Mouse (Mus musculus): ENCODE data around the gene Cblb. TPM values are rescaled to one million over a fixed set of nuclear protein-coding genes. Genes with fewer than 3 reads are reported as not detected.

Gene Cblb
- polyA plus RNA-seq, 1 experiment from 2014 or later, result 1.8 TPM

- H3K27me3 ChIP-seq, result no peaks in the 10 kb centered on the region
- no peak overlapping the region for H3K4me3 ChIP-seq (replicated peaks)
- H3K36me3 ChIP-seq (replicated peaks), result no peaks in the 10 kb centered on the region
- H3K4me2 ChIP-seq, result no peak overlapping the region
- no peak overlapping the region for H3K27ac ChIP-seq (replicated peaks)
- no peak overlapping the region for H3K9ac ChIP-seq
- ATAC-seq (ENCODE audit: insufficient read depth), result no peak
- no peaks in the 10 kb centered on the region for H3K9me3 ChIP-seq (replicated peaks)
- H3K4me1 ChIP-seq (replicated peaks), result no peaks in the 10 kb centered on the region
- WGBS (ENCODE audit: insufficient replicate concordance), result 67% methylated on average over 11 of the region's 11 CpGs
Measured at GRCm38 (mm10) chr16:52132808-52133490, 101.9 kb downstream of the Cblb start.

- H3K4me3 ChIP-seq (replicated peaks), result no peak overlapping the region
- H3K9me3 ChIP-seq (replicated peaks), result no peaks in the 10 kb centered on the region
- no peak overlapping the region for H3K9ac ChIP-seq
- H3K27me3 ChIP-seq, result no peaks in the 10 kb centered on the region
- H3K36me3 ChIP-seq (replicated peaks), result no peaks in the 10 kb centered on the region
- ATAC-seq (ENCODE audit: insufficient read depth), result no peak
- H3K4me2 ChIP-seq, result no peak overlapping the region
- H3K27ac ChIP-seq (replicated peaks), result no peak overlapping the region
- 62% methylated on average over 11 of the region's 11 CpGs for WGBS (ENCODE audit: insufficient replicate concordance)
- H3K4me1 ChIP-seq (replicated peaks), result no peaks in the 10 kb centered on the region
Measured at GRCm38 (mm10) chr16:52134631-52135227, 103.7 kb downstream of the Cblb start.

GRCm38 (mm10) chr16:52135689-52136390 lies 104.8 kb downstream of the Cblb start:
- Histone ChIP-seq H3K4me3 (replicated peaks) (no peak overlapping the region), H3K9me3 (replicated peaks) (no peaks in the 10 kb centered on the region), H3K36me3 (replicated peaks) (no peaks in the 10 kb centered on the region), H3K27ac (replicated peaks) (no peak overlapping the region), H3K4me2 (no peak overlapping the region), H3K4me1 (replicated peaks) (no peaks in the 10 kb centered on the region), H3K9ac (no peak overlapping the region), H3K27me3 (no peaks in the 10 kb centered on the region)
- WGBS (ENCODE audit: insufficient replicate concordance), result 72% methylated on average over 9 of the region's 9 CpGs
- ATAC-seq (ENCODE audit: insufficient read depth), result no peak

- H3K36me3 ChIP-seq (replicated peaks), result peaks cover 2% of the 10 kb centered on the region; the same call in 1 of the 2 replicates
- 74% methylated on average over 13 of the region's 13 CpGs for WGBS (ENCODE audit: insufficient replicate concordance)
- no peaks in the 10 kb centered on the region for H3K4me1 ChIP-seq (replicated peaks)
- H3K4me3 ChIP-seq (replicated peaks), result no peak overlapping the region
- no peak overlapping the region for H3K9ac ChIP-seq
- no peak overlapping the region for H3K27ac ChIP-seq (replicated peaks)
- ATAC-seq (ENCODE audit: insufficient read depth), result no peak
- no peaks in the 10 kb centered on the region for H3K9me3 ChIP-seq (replicated peaks)
- no peaks in the 10 kb centered on the region for H3K27me3 ChIP-seq
- H3K4me2 ChIP-seq, result no peak overlapping the region
Measured at GRCm38 (mm10) chr16:52143101-52143500, 112.1 kb downstream of the Cblb start.

- 79% methylated on average over 3 of the region's 3 CpGs for WGBS (ENCODE audit: insufficient replicate concordance)
- no peak for ATAC-seq (ENCODE audit: insufficient read depth)
- Histone ChIP-seq H3K4me2 (no peak overlapping the region), H3K4me1 (replicated peaks) (no peaks in the 10 kb centered on the region), H3K9me3 (replicated peaks) (no peaks in the 10 kb centered on the region), H3K27me3 (no peaks in the 10 kb centered on the region), H3K4me3 (replicated peaks) (no peak overlapping the region), H3K9ac (no peak overlapping the region), H3K27ac (replicated peaks) (no peak overlapping the region), H3K36me3 (replicated peaks) (peaks cover 2% of the 10 kb centered on the region; the same call in 1 of the 2 replicates)
Measured at GRCm38 (mm10) chr16:52143818-52144217, 112.8 kb downstream of the Cblb start.

GRCm38 (mm10) chr16:52144792-52145191 lies 113.8 kb downstream of the Cblb start:
- no peak overlapping the region for H3K4me3 ChIP-seq (replicated peaks)
- H3K27me3 ChIP-seq, result no peaks in the 10 kb centered on the region
- WGBS (ENCODE audit: insufficient replicate concordance), result 37% methylated on average over 5 of the region's 5 CpGs
- H3K36me3 ChIP-seq (replicated peaks), result peaks cover 2% of the 10 kb centered on the region; the same call in 1 of the 2 replicates
- no peaks in the 10 kb centered on the region for H3K4me1 ChIP-seq (replicated peaks)
- ATAC-seq (ENCODE audit: insufficient read depth), result no peak
- H3K27ac ChIP-seq (replicated peaks), result no peak overlapping the region
- H3K9ac ChIP-seq, result no peak overlapping the region
- H3K9me3 ChIP-seq (replicated peaks), result no peaks in the 10 kb centered on the region
- H3K4me2 ChIP-seq, result no peak overlapping the region

GRCm38 (mm10) chr16:52145552-52145951 lies 114.5 kb downstream of the Cblb start:
- Histone ChIP-seq H3K27me3 (no peaks in the 10 kb centered on the region), H3K27ac (replicated peaks) (no peak overlapping the region), H3K4me2 (no peak overlapping the region)

GRCm38 (mm10) chr16:52146976-52147696 lies 116.1 kb downstream of the Cblb start:
- Histone ChIP-seq H3K9me3 (replicated peaks) (no peaks in the 10 kb centered on the region), H3K27ac (replicated peaks) (no peak overlapping the region), H3K4me3 (replicated peaks) (no peak overlapping the region), H3K4me1 (replicated peaks) (no peaks in the 10 kb centered on the region), H3K9ac (no peak overlapping the region), H3K36me3 (replicated peaks) (peaks cover 2% of the 10 kb centered on the region; the same call in 1 of the 2 replicates), H3K27me3 (no peaks in the 10 kb centered on the region), H3K4me2 (no peak overlapping the region)
- ATAC-seq (ENCODE audit: insufficient read depth), result no peak
- 79% methylated on average over 11 of the region's 11 CpGs for WGBS (ENCODE audit: insufficient replicate concordance)

More at GRCm38 (mm10) chr16:52145552-52145951, 114.5 kb downstream of the Cblb start:
- WGBS (ENCODE audit: insufficient replicate concordance), result 69% methylated on average over 4 of the region's 4 CpGs
- ATAC-seq (ENCODE audit: insufficient read depth), result no peak
- Histone ChIP-seq H3K4me1 (replicated peaks) (no peaks in the 10 kb centered on the region), H3K9me3 (replicated peaks) (no peaks in the 10 kb centered on the region), H3K9ac (no peak overlapping the region), H3K36me3 (replicated peaks) (peaks cover 2% of the 10 kb centered on the region; the same call in 1 of the 2 replicates), H3K4me3 (replicated peaks) (no peak overlapping the region)

- peaks cover 2% of the 10 kb centered on the region; the same call in 1 of the 2 replicates for H3K36me3 ChIP-seq (replicated peaks)
- no peaks in the 10 kb centered on the region for H3K27me3 ChIP-seq
- no peak for ATAC-seq (ENCODE audit: insufficient read depth)
- no peaks in the 10 kb centered on the region for H3K9me3 ChIP-seq (replicated peaks)
- H3K4me1 ChIP-seq (replicated peaks), result no peaks in the 10 kb centered on the region
- 81% methylated on average over 6 of the region's 6 CpGs for WGBS (ENCODE audit: insufficient replicate concordance)
- H3K4me2 ChIP-seq, result no peak overlapping the region
- H3K9ac ChIP-seq, result no peak overlapping the region
- H3K27ac ChIP-seq (replicated peaks), result no peak overlapping the region
- H3K4me3 ChIP-seq (replicated peaks), result no peak overlapping the region
Measured at GRCm38 (mm10) chr16:52148041-52148440, 117.0 kb downstream of the Cblb start.

- H3K9me3 ChIP-seq (replicated peaks), result no peaks in the 10 kb centered on the region
- no peaks in the 10 kb centered on the region for H3K27me3 ChIP-seq
- no peak overlapping the region for H3K27ac ChIP-seq (replicated peaks)
- no peak for ATAC-seq (ENCODE audit: insufficient read depth)
- H3K36me3 ChIP-seq (replicated peaks), result no peaks in the 10 kb centered on the region
- no peak overlapping the region for H3K4me3 ChIP-seq (replicated peaks)
- H3K4me2 ChIP-seq, result no peak overlapping the region
- WGBS (ENCODE audit: insufficient replicate concordance), result 71% methylated on average over 6 of the region's 6 CpGs
- H3K9ac ChIP-seq, result no peak overlapping the region
- no peaks in the 10 kb centered on the region for H3K4me1 ChIP-seq (replicated peaks)
Measured at GRCm38 (mm10) chr16:52149135-52149769, 118.2 kb downstream of the Cblb start.
